Mouse (Mus musculus) intestine, postnatal 0 days (tissue): ENCODE measurements around the gene Creg1. TPM values are rescaled to one million over a fixed set of nuclear protein-coding genes. Genes with fewer than 3 reads are reported as not detected.

ENCODE experiments used
- ATAC-seq: fragments of 200-750 bp; cut with Nextera tagmentation; 2 replicates; pipeline ENCODE4 v1.8.0; 2017; ENCODE audit warnings: mild to moderate bottlenecking, moderate TSS enrichment, moderate library complexity
- H3K27ac ChIP-seq: fragments of 300-500 bp; sonication (generic); 2 replicates; pipeline ENCODE4 v1.5.1; 2014; ENCODE audit warnings: mild to moderate bottlenecking, low read depth, low read length, moderate library complexity
- H3K27me3 ChIP-seq: fragments of 300-500 bp; sonication (generic); replicated peaks from 2 replicates; pipeline ENCODE4 v1.6.1; 2014; ENCODE audit warnings: low read length, mixed read lengths; ENCODE audit not compliant: control insufficient read depth, insufficient read depth
- H3K36me3 ChIP-seq: fragments of 300-500 bp; sonication (generic); 2 replicates; pipeline ENCODE4 v1.6.1; 2014; ENCODE audit warnings: mild to moderate bottlenecking, moderate library complexity; ENCODE audit not compliant: control insufficient read depth, insufficient read depth
- H3K4me1 ChIP-seq: fragments of 300-500 bp; sonication (generic); replicated peaks from 2 replicates; pipeline ENCODE4 v1.6.1; 2014; ENCODE audit warnings: antibody characterized with exemption, low read length, mixed read lengths; ENCODE audit not compliant: control insufficient read depth, insufficient read depth
- H3K4me2 ChIP-seq: fragments of 300-500 bp; sonication (generic); replicated peaks from 2 replicates; pipeline ENCODE4 v1.6.1; 2014; ENCODE audit warnings: low read depth, mild to moderate bottlenecking, moderate library complexity
- H3K4me3 ChIP-seq: fragments of 300-500 bp; sonication (generic); 2 replicates; pipeline ENCODE4 v1.5.1; 2014; ENCODE audit warnings: low read depth, low read length
- H3K9ac ChIP-seq: fragments of 300-500 bp; sonication (generic); 2 replicates; pipeline ENCODE4 v1.6.1; 2014; ENCODE audit warnings: mild to moderate bottlenecking, low read depth, low read length
- H3K9me3 ChIP-seq: fragments of 300-500 bp; sonication (generic); 2 replicates; pipeline ENCODE4 v1.6.1; 2016; ENCODE audit warnings: mixed run types; ENCODE audit not compliant: control insufficient read depth
- CTCF ChIP-seq: sonication (generic); IDR thresholded peaks from 2 replicates; pipeline ENCODE4 v1.5.1; 2016; ENCODE audit warnings: low read depth, mild to moderate bottlenecking, control low read depth, antibody characterized with exemption, moderate library complexity
- WGBS: fragments of 180-500 bp; shearing (Covaris S2); extraction: QIAGEN DNeasy Blood & Tissue Kit; methylation state at CpG from one replicate; pipeline ENCODE4 v1.1.7; 2014; 5-methylcytosine and 5-hydroxymethylcytosine counted together
- polyA plus RNA-seq: library from polyadenylated mRNA; unstranded; fragments of >200 nt; fragmentation: Nextera tagmentation; extraction: Ambion mirVana; gene quantifications from 2 replicates; pipeline ENCODE4 v1.2.1, GENCODE M21; 2015

Creg1 gene
- polyA plus RNA-seq, 1 experiment from 2014 or later, result 195 TPM

DNA sequence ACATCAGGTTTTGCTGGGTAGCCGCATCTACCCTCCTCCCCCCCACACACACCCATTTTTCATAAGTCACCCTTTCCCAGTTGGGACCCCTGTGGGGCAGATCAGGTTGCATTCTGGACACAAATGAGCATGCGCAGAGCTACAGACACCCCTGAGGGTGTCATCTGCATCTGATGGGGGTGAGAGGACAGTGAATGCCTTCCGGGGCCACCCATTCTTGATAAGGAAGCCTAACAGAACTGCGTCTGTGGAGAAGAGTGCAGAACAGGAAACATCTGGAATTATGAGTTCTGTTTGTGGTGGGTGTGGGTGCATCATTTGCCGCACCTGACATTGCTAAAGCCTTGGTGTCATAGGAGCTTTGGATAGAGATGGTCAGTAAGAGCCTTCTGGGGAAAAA, 47.6 kb downstream of the Creg1 start:
- TF ChIP-seq CTCF, result no peak
- no peaks in the 10 kb centered on the region for H3K27me3 ChIP-seq
- ATAC-seq, result no peak
- no peak overlapping the region for H3K27ac ChIP-seq
- H3K4me2 ChIP-seq, result no peak overlapping the region
- no peak overlapping the region for H3K9ac ChIP-seq
- no peak overlapping the region for H3K4me3 ChIP-seq
- no peaks in the 10 kb centered on the region for H3K9me3 ChIP-seq
- H3K4me1 ChIP-seq, result no peaks in the 10 kb centered on the region
- no peaks in the 10 kb centered on the region for H3K36me3 ChIP-seq
- 78% methylated on average over 5 of the region's 5 CpGs for WGBS

DNA sequence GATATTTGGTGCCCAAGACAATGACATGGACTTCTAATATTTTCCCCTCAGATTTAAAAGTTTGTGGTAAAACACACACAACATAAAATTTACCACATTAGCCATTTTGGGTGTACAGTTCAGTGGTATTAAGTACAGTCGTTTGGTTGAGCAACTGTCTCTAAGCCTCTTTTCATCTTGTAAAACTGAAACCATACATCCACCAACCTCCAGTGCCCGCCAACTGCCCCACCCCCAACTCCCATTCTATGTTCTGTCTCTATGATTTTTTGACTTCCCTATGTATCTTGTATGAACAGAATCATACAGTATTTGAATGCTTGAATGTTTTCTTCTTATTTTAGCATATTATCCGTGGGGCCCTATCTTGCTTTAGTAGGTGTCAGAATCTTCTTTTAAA, 49.2 kb downstream of the Creg1 start:
- no peaks in the 10 kb centered on the region for H3K4me1 ChIP-seq
- no peaks in the 10 kb centered on the region for H3K36me3 ChIP-seq
- ATAC-seq, result no peak
- 75% methylated on average over 3 of the region's 3 CpGs for WGBS
- no peak overlapping the region for H3K4me2 ChIP-seq
- H3K9me3 ChIP-seq, result no peaks in the 10 kb centered on the region
- H3K4me3 ChIP-seq, result no peak overlapping the region
- H3K27me3 ChIP-seq, result no peaks in the 10 kb centered on the region
- no peak for TF ChIP-seq CTCF
- H3K9ac ChIP-seq, result no peak overlapping the region
- no peak overlapping the region for H3K27ac ChIP-seq

DNA sequence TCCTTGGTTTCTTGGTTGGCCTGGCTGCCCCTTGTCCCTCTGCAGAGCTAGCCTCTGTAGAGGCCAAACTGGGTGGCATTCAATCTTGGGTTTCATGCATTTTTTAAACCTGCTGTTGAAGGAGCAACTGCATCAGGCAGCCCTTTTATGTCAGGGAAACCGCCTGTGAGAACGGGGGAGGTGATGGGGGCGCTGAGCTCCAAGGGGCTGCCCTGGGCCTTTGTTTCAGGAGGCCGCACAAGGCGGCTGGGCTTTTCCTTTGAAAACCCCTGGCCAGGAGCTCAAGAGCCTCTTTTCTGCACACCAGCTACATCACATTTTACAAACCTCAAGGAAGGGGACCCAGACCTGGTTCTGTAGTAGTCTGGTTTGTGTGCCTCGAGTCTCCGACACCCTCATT, 50.6 kb downstream of the Creg1 start:
- Histone ChIP-seq H3K36me3 (no peaks in the 10 kb centered on the region), H3K9ac (no peak overlapping the region), H3K4me1 (no peaks in the 10 kb centered on the region), H3K27me3 (no peaks in the 10 kb centered on the region), H3K4me2 (no peak overlapping the region; the same call in 1 of the 2 replicates), H3K27ac (no peak overlapping the region), H3K9me3 (no peaks in the 10 kb centered on the region), H3K4me3 (no peak overlapping the region)
- no peak for TF ChIP-seq CTCF
- 59% methylated on average over 7 of the region's 7 CpGs for WGBS
- ATAC-seq, result no peak

GRCm38 (mm10) chr1:165814521-165815278, 51.2 kb downstream of the Creg1 start:
- Histone ChIP-seq H3K36me3 (no peaks in the 10 kb centered on the region), H3K4me1 (no peaks in the 10 kb centered on the region), H3K4me3 (no peak overlapping the region), H3K27me3 (no peaks in the 10 kb centered on the region), H3K9me3 (no peaks in the 10 kb centered on the region), H3K9ac (no peak overlapping the region), H3K27ac (no peak overlapping the region), H3K4me2 (no peak overlapping the region; the same call in 1 of the 2 replicates)
- WGBS, result 54% methylated on average over 14 of the region's 14 CpGs
- no peak for TF ChIP-seq CTCF
- no peak for ATAC-seq

GRCm38 (mm10) chr1:165816391-165816790, 52.8 kb downstream of the Creg1 start:
- H3K27me3 ChIP-seq, result no peaks in the 10 kb centered on the region
- no peak overlapping the region for H3K27ac ChIP-seq
- H3K4me3 ChIP-seq, result no peak overlapping the region
- H3K9me3 ChIP-seq, result no peaks in the 10 kb centered on the region
- no peak overlapping the region for H3K4me2 ChIP-seq
- TF ChIP-seq CTCF, result no peak
- WGBS, result 72% methylated on average over 9 of the region's 9 CpGs
- H3K4me1 ChIP-seq, result no peaks in the 10 kb centered on the region
- ATAC-seq, result no peak
- no peaks in the 10 kb centered on the region for H3K36me3 ChIP-seq
- H3K9ac ChIP-seq, result no peak overlapping the region

DNA sequence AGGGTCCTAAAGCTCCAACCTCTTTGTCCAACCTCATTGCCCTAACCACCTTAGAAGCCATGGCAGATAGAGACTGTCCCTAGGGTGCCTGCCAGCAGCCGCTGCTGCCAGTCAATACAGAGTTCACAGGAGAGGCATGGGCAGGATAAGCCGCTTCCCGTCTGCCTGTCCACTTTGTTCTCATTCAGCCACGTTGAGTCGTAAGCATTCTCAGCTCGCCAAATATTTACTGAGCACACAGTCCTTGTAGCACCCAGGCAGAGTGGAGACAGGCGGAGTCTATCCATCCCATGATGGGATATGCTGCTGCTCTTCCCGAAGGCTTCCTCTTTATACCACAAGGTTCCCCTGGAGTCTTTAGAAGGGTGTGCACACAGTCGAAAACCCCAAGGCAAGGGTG, 53.7 kb downstream of the Creg1 start:
- H3K4me2 ChIP-seq, result no peak overlapping the region
- H3K4me1 ChIP-seq, result no peaks in the 10 kb centered on the region
- H3K27me3 ChIP-seq, result no peaks in the 10 kb centered on the region
- no peaks in the 10 kb centered on the region for H3K36me3 ChIP-seq
- 19% methylated on average over 9 of the region's 9 CpGs for WGBS
- no peak overlapping the region for H3K27ac ChIP-seq
- H3K9me3 ChIP-seq, result no peaks in the 10 kb centered on the region
- no peak overlapping the region for H3K9ac ChIP-seq
- ATAC-seq, result no peak
- no peak overlapping the region for H3K4me3 ChIP-seq
- TF ChIP-seq CTCF, result no peak
